Mouse (Mus musculus) liver, embryonic 12.5 days (tissue): ENCODE results near the gene Cit. TPM values are rescaled to one million over a fixed set of nuclear protein-coding genes. Genes with fewer than 3 reads are reported as not detected.

ENCODE experiments used
- ATAC-seq: fragments of 200-750 bp; cut with Nextera tagmentation; 2 replicates; pipeline ENCODE4 v1.8.0; 2017; ENCODE audit warnings: moderate number of reproducible peaks, mild to moderate bottlenecking, moderate library complexity
- H3K27ac ChIP-seq: fragments of 300-500 bp; sonication (generic); 2 replicates; pipeline ENCODE4 v1.5.1; 2016; ENCODE audit warnings: mild to moderate bottlenecking
- H3K27me3 ChIP-seq: fragments of 300-500 bp; sonication (generic); replicated peaks from 2 replicates; pipeline ENCODE4 v1.6.1; 2016; ENCODE audit warnings: mild to moderate bottlenecking, moderate library complexity
- H3K36me3 ChIP-seq: fragments of 300-500 bp; sonication (generic); 2 replicates; pipeline ENCODE4 v1.6.1; 2016; ENCODE audit warnings: mild to moderate bottlenecking, moderate library complexity
- H3K4me1 ChIP-seq: fragments of 300-500 bp; sonication (generic); 2 replicates; pipeline ENCODE4 v1.6.1; 2016
- H3K4me2 ChIP-seq: fragments of 300-500 bp; sonication (generic); 2 replicates; pipeline ENCODE4 v1.6.1; 2016; ENCODE audit warnings: mild to moderate bottlenecking, moderate library complexity
- H3K4me3 ChIP-seq: fragments of 300-500 bp; sonication (generic); 2 replicates; pipeline ENCODE4 v1.5.1; 2016; ENCODE audit warnings: mild to moderate bottlenecking, moderate library complexity
- H3K9ac ChIP-seq: fragments of 300-500 bp; sonication (generic); 2 replicates; pipeline ENCODE4 v1.6.1; 2016; ENCODE audit warnings: mild to moderate bottlenecking, moderate library complexity
- H3K9me3 ChIP-seq: fragments of 300-500 bp; sonication (generic); replicated peaks from 2 replicates; pipeline ENCODE4 v1.6.1; 2016; ENCODE audit warnings: mild to moderate bottlenecking, moderate library complexity
- WGBS: fragments of 180-500 bp; shearing (Covaris S2); methylation state at CpG from one replicate; pipeline ENCODE4 v1.1.7; 2016; ENCODE audit not compliant: insufficient replicate concordance; 5-methylcytosine and 5-hydroxymethylcytosine counted together
- polyA plus RNA-seq: library from polyadenylated mRNA; unstranded; fragments of >200 nt; fragmentation: Nextera tagmentation; extraction: Ambion mirVana; gene quantifications from 2 replicates; pipeline ENCODE4 v1.2.1, GENCODE M21; 2016

Gene Cit
- polyA plus RNA-seq, 1 experiment from 2014 or later = 55.8 TPM

GRCm38 (mm10) chr5:116016542-116016941 is 171.5 kb downstream of the Cit start:
- H3K27ac ChIP-seq = 0 out of 2 replicates have a peak overlapping the region, but pooled peaks have one; percentile 4
- ATAC-seq = no peak
- peaks cover 65% of the 10 kb centered on the region for H3K4me1 ChIP-seq
- H3K36me3 ChIP-seq = peaks cover 89% of the 10 kb centered on the region
- H3K9me3 ChIP-seq = no peaks in the 10 kb centered on the region
- H3K4me2 ChIP-seq = no peak overlapping the region
- no peak overlapping the region for H3K4me3 ChIP-seq
- no peaks in the 10 kb centered on the region for H3K27me3 ChIP-seq
- WGBS = 82% methylated on average over 5 of the region's 5 CpGs
- no peak overlapping the region for H3K9ac ChIP-seq

GRCm38 (mm10) chr5:116017391-116017790 is 172.3 kb downstream of the Cit start:
- 88% methylated on average over 8 of the region's 8 CpGs for WGBS
- Histone ChIP-seq H3K9ac (no peak overlapping the region), H3K27me3 (no peaks in the 10 kb centered on the region), H3K27ac (0 out of 2 replicates have a peak overlapping the region, but pooled peaks have one; percentile 48), H3K36me3 (peaks cover 98% of the 10 kb centered on the region), H3K4me3 (no peak overlapping the region), H3K4me2 (no peak overlapping the region), H3K4me1 (peaks cover 73% of the 10 kb centered on the region), H3K9me3 (no peaks in the 10 kb centered on the region)
- ATAC-seq = no peak

GRCm38 (mm10) chr5:116018196-116018595 is 173.1 kb downstream of the Cit start:
- peaks cover 77% of the 10 kb centered on the region for H3K4me1 ChIP-seq
- H3K27me3 ChIP-seq = no peaks in the 10 kb centered on the region
- H3K9me3 ChIP-seq = no peaks in the 10 kb centered on the region
- H3K4me2 ChIP-seq = no peak overlapping the region
- no peak overlapping the region; the same call in 1 of the 2 replicates for H3K9ac ChIP-seq
- H3K36me3 ChIP-seq = peaks cover 100% of the 10 kb centered on the region
- ATAC-seq = no peak
- 81% methylated on average over 9 of the region's 9 CpGs for WGBS
- no peak overlapping the region for H3K4me3 ChIP-seq
- H3K27ac ChIP-seq = peak overlapping the region; percentile 98; the same call in 1 of the 2 replicates

- Histone ChIP-seq H3K4me2 (peak overlapping the region; percentile 90), H3K27me3 (no peaks in the 10 kb centered on the region), H3K9ac (peak overlapping the region; percentile 50), H3K36me3 (peaks cover 94% of the 10 kb centered on the region), H3K27ac (peak overlapping the region; percentile 98), H3K4me1 (peaks cover 72% of the 10 kb centered on the region), H3K4me3 (peak overlapping the region; percentile 94; the same call in 1 of the 2 replicates), H3K9me3 (no peaks in the 10 kb centered on the region)
- no peak for ATAC-seq
- WGBS = 63% methylated on average over 6 of the region's 6 CpGs
Measured at GRCm38 (mm10) chr5:116018784-116019183, 173.7 kb downstream of the Cit start.

GRCm38 (mm10) chr5:116019371-116019770 is 174.3 kb downstream of the Cit start:
- peak overlapping the region; percentile 90 for H3K4me2 ChIP-seq

GRCm38 (mm10) chr5:116021552-116021951 is 176.5 kb downstream of the Cit start:
- Histone ChIP-seq H3K27ac (peak overlapping the region; percentile 98), H3K9ac (peak overlapping the region; percentile 99), H3K9me3 (no peaks in the 10 kb centered on the region), H3K36me3 (peaks cover 67% of the 10 kb centered on the region), H3K27me3 (no peaks in the 10 kb centered on the region), H3K4me3 (peak overlapping the region; percentile 94), H3K4me1 (peaks cover 76% of the 10 kb centered on the region), H3K4me2 (peak overlapping the region; percentile 90)
- ATAC-seq = peak; percentile 75
- WGBS = 16% methylated on average over 14 of the region's 14 CpGs

More at GRCm38 (mm10) chr5:116019371-116019770, 174.3 kb downstream of the Cit start:
- no peaks in the 10 kb centered on the region for H3K27me3 ChIP-seq
- H3K4me3 ChIP-seq = peak overlapping the region; percentile 94
- H3K27ac ChIP-seq = peak overlapping the region; percentile 98
- WGBS = 57% methylated on average over 11 of the region's 11 CpGs
- H3K9ac ChIP-seq = peak overlapping the region; percentile 50
- H3K9me3 ChIP-seq = no peaks in the 10 kb centered on the region
- no peak for ATAC-seq
- peaks cover 66% of the 10 kb centered on the region for H3K4me1 ChIP-seq
- H3K36me3 ChIP-seq = peaks cover 89% of the 10 kb centered on the region

- ATAC-seq = peak; percentile 14
- H3K4me3 ChIP-seq = peak overlapping the region; percentile 94
- peak overlapping the region; percentile 98 for H3K27ac ChIP-seq
- peak overlapping the region; percentile 99 for H3K9ac ChIP-seq
- no peaks in the 10 kb centered on the region for H3K27me3 ChIP-seq
- peak overlapping the region; percentile 90 for H3K4me2 ChIP-seq
- H3K36me3 ChIP-seq = peaks cover 61% of the 10 kb centered on the region
- 50% methylated on average over 12 of the region's 12 CpGs for WGBS
- no peaks in the 10 kb centered on the region for H3K9me3 ChIP-seq
- H3K4me1 ChIP-seq = peaks cover 81% of the 10 kb centered on the region
Measured at GRCm38 (mm10) chr5:116022131-116022530, 177.1 kb downstream of the Cit start.

DNA sequence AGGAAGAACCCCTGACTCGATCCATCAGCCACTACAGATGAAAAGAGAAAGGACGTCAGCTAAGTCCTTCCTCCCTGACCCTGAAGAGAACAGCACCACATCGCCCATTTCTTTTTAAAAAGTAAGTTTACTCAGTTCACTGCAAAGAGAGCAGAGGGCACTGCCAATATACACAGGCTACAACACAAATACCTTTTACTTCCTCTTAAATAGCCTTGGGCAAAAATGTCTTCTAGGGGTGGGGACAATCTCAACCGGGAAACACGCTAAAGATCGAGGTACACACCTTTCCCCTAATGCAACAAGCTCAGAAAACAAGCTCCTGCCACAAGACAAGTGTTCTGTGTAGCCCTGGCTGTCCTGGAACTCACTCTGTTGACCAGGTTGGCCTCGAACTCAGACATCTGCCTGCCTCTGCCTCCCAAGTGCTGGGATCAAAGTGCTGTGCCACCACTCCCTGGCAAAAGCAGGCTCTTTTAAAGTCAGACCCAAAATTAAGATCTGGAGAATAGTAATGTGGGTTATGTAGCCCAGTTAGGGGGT is 177.7 kb downstream of the Cit start:
- H3K9ac ChIP-seq = peak overlapping the region; percentile 99
- H3K36me3 ChIP-seq = peaks cover 55% of the 10 kb centered on the region
- no peak for ATAC-seq
- peaks cover 86% of the 10 kb centered on the region for H3K4me1 ChIP-seq
- peak overlapping the region; percentile 90 for H3K4me2 ChIP-seq
- H3K27ac ChIP-seq = peak overlapping the region; percentile 98
- no peaks in the 10 kb centered on the region for H3K27me3 ChIP-seq
- H3K4me3 ChIP-seq = peak overlapping the region; percentile 94
- 18% methylated on average over 7 of the region's 7 CpGs for WGBS
- H3K9me3 ChIP-seq = no peaks in the 10 kb centered on the region

- Histone ChIP-seq H3K4me2 (peak overlapping the region; percentile 90), H3K4me3 (peak overlapping the region; percentile 94), H3K9ac (peak overlapping the region; percentile 99), H3K27me3 (no peaks in the 10 kb centered on the region), H3K4me1 (peaks cover 86% of the 10 kb centered on the region), H3K27ac (peak overlapping the region; percentile 98), H3K9me3 (no peaks in the 10 kb centered on the region), H3K36me3 (peaks cover 50% of the 10 kb centered on the region)
- WGBS = 7% methylated on average over 8 of the region's 8 CpGs
- no peak for ATAC-seq
Measured at GRCm38 (mm10) chr5:116023251-116023661, 178.2 kb downstream of the Cit start.

DNA sequence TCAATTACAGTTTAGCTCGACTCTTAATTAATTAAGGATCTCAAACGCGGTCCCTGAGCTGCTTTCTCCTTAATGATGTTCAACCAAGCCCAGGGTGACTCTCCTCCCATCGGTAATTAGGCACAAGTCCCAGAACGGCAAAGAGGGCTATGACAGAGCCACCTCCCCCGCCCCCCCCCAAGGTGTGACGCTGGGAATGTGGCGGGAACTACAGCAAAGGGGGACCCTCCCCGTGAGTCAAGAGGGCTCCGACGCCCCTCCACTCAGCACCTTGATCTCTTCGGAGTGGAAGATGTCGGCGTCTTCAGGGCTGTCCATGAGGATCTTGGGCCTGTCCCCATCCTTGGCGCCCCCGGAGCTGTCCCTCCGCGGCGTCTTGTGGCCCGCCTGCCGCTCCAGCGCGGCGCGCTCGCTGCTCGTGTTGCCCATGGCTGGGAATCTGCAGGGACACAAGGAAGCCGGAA is 178.8 kb downstream of the Cit start:
- Histone ChIP-seq H3K4me1 (peaks cover 86% of the 10 kb centered on the region), H3K27me3 (no peaks in the 10 kb centered on the region), H3K36me3 (peaks cover 44% of the 10 kb centered on the region), H3K9me3 (no peaks in the 10 kb centered on the region), H3K4me2 (peak overlapping the region; percentile 90), H3K27ac (peak overlapping the region; percentile 98), H3K9ac (peak overlapping the region; percentile 99), H3K4me3 (peak overlapping the region; percentile 94)
- peak; percentile 0; the same call in 1 of the 2 replicates for ATAC-seq
- WGBS = 0% methylated on average over 28 of the region's 28 CpGs

GRCm38 (mm10) chr5:116024327-116024739 is 179.3 kb downstream of the Cit start, which contains the start of gene Prkab1:
TSS of gene Prkab1 (minus strand) at chr5:116024508.
- Histone ChIP-seq H3K4me1 (peaks cover 86% of the 10 kb centered on the region), H3K36me3 (peaks cover 39% of the 10 kb centered on the region), H3K4me2 (peak within 1 kb of the TSS; percentile 90), H3K27me3 (no peaks in the 10 kb centered on the region), H3K9ac (peak within 1 kb of the TSS; percentile 99), H3K4me3 (peak within 1 kb of the TSS; percentile 94), H3K9me3 (no peaks in the 10 kb centered on the region), H3K27ac (peak within 1 kb of the TSS; percentile 98)
- WGBS = under 1% methylated on average over 45 of the region's 46 CpGs
- peak; percentile 81 for ATAC-seq

DNA sequence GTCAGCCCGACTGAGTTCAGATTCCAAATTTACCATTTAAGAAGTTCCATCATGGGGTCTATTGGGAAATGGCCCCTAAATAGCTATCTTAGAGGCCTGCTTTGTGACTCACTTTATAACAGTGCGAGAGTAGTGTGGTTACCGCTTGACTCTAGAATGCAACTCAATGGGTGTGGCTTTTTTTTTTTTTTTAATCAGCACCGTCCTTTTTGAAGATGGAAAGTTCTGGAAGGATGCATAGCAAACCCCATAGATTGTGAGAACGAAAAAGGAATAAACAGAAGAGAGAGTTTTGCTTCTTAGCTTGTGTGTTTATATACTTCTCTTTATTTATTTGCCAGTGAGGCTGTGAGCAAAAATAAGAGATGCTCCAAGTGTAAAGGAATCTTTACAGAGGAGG is 181.0 kb downstream of the Cit start:
- Histone ChIP-seq H3K27me3 (no peaks in the 10 kb centered on the region), H3K4me3 (peak overlapping the region; percentile 38), H3K9me3 (no peaks in the 10 kb centered on the region), H3K9ac (peak overlapping the region; percentile 70), H3K36me3 (peaks cover 21% of the 10 kb centered on the region), H3K4me2 (peak overlapping the region; percentile 90), H3K4me1 (peaks cover 86% of the 10 kb centered on the region), H3K27ac (peak overlapping the region; percentile 98)
- ATAC-seq = no peak
- WGBS = 24% methylated on average over 5 of the region's 5 CpGs
